Mouse (Mus musculus) kidney, embryonic 14.5 days (tissue): ENCODE data around the gene Smim4. TPM values are rescaled to one million over a fixed set of nuclear protein-coding genes. Genes with fewer than 3 reads are reported as not detected.

ENCODE experiments used
- ATAC-seq: fragments of 200-750 bp; cut with Nextera tagmentation; 2 replicates; pipeline ENCODE4 v1.8.0; 2017; ENCODE audit warnings: moderate number of reproducible peaks, mild to moderate bottlenecking, moderate TSS enrichment, moderate library complexity; ENCODE audit not compliant: low FRiP score, low TSS enrichment
- H3K27ac ChIP-seq: fragments of 300-500 bp; sonication (generic); 2 replicates; pipeline ENCODE4 v1.5.1; 2014; ENCODE audit warnings: low read depth, mild to moderate bottlenecking, low read length, moderate library complexity, mixed read lengths
- H3K27me3 ChIP-seq: fragments of 300-500 bp; sonication (generic); 2 replicates; pipeline ENCODE4 v1.6.1; 2014; ENCODE audit warnings: mild to moderate bottlenecking, low read length; ENCODE audit not compliant: control insufficient read depth, insufficient read depth
- H3K36me3 ChIP-seq: fragments of 300-500 bp; sonication (generic); 2 replicates; pipeline ENCODE4 v1.6.1; 2014; ENCODE audit warnings: low read length, mixed read lengths; ENCODE audit not compliant: control insufficient read depth, insufficient read depth
- H3K4me1 ChIP-seq: fragments of 300-500 bp; sonication (generic); 2 replicates; pipeline ENCODE4 v1.6.1; 2014; ENCODE audit warnings: low read length, mixed read lengths; ENCODE audit not compliant: control insufficient read depth, insufficient read depth
- H3K4me2 ChIP-seq: fragments of 300-500 bp; sonication (generic); replicated peaks from 2 replicates; pipeline ENCODE4 v1.6.1; 2014; ENCODE audit warnings: low read depth, mild to moderate bottlenecking, low read length
- H3K4me3 ChIP-seq: fragments of 300-500 bp; sonication (generic); 2 replicates; pipeline ENCODE4 v1.5.1; 2014; ENCODE audit warnings: mild to moderate bottlenecking, low read length
- H3K9ac ChIP-seq: fragments of 300-500 bp; sonication (generic); 2 replicates; pipeline ENCODE4 v1.6.1; 2014; ENCODE audit warnings: low read depth, mild to moderate bottlenecking, low read length, moderate library complexity
- H3K9me3 ChIP-seq: fragments of 300-500 bp; sonication (generic); 2 replicates; pipeline ENCODE4 v1.6.1; 2016; ENCODE audit warnings: low read length; ENCODE audit not compliant: control insufficient read depth
- WGBS: fragments of 180-500 bp; shearing (Covaris S2); extraction: QIAGEN DNeasy Blood & Tissue Kit; methylation state at CpG from one replicate; pipeline ENCODE4 v1.1.7; 2014; 5-methylcytosine and 5-hydroxymethylcytosine counted together
- polyA plus RNA-seq: library from polyadenylated mRNA; unstranded; fragments of >200 nt; fragmentation: Nextera tagmentation; extraction: Ambion mirVana; gene quantifications from 2 replicates; pipeline ENCODE4 v1.2.1, GENCODE M21; 2014

The Smim4 gene
- polyA plus RNA-seq, 1 experiment from 2014 or later, result 98.5 TPM

GRCm38 (mm10) chr14:31069086-31069733, 59.5 kb downstream of the Smim4 start:
- WGBS, result 94% methylated on average over 4 of the region's 4 CpGs
- no peak for ATAC-seq
- Histone ChIP-seq H3K4me1 (no peaks in the 10 kb centered on the region), H3K4me3 (no peak overlapping the region), H3K27me3 (no peaks in the 10 kb centered on the region), H3K9me3 (no peaks in the 10 kb centered on the region), H3K4me2 (no peak overlapping the region), H3K27ac (no peak overlapping the region), H3K36me3 (peaks cover 75% of the 10 kb centered on the region), H3K9ac (no peak overlapping the region)

GRCm38 (mm10) chr14:31062277-31062676, 66.5 kb downstream of the Smim4 start:
- H3K9ac ChIP-seq, result no peak overlapping the region
- no peak overlapping the region for H3K4me3 ChIP-seq
- no peak overlapping the region for H3K27ac ChIP-seq
- peaks cover 74% of the 10 kb centered on the region for H3K36me3 ChIP-seq
- H3K4me1 ChIP-seq, result no peaks in the 10 kb centered on the region
- no peak for ATAC-seq
- H3K27me3 ChIP-seq, result no peaks in the 10 kb centered on the region
- WGBS, result 64% methylated on average over 1 of the region's 1 CpGs
- H3K9me3 ChIP-seq, result no peaks in the 10 kb centered on the region
- H3K4me2 ChIP-seq, result no peak overlapping the region

DNA sequence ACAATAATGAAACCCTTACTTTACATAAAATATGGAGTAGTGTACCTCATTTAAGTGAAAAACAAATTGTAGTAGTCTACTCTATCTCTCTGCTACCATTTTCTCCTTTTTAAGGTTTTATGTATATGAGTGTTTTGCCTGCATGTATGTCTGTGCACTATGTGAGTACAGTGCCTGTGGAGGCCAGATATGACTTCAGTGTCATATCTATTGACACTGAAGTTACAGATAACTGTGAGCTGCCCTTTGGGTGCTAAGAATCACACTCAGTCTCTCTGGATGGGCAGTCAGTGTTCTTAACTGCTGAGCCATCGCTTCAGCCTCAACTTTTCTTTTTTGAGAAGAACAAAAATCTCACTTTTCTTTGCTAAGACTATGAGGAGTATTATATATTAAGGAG, 82.9 kb downstream of the Smim4 start:
- no peak overlapping the region for H3K4me3 ChIP-seq
- no peak overlapping the region for H3K9ac ChIP-seq
- H3K4me2 ChIP-seq, result no peak overlapping the region
- H3K27ac ChIP-seq, result no peak overlapping the region
- no peaks in the 10 kb centered on the region for H3K27me3 ChIP-seq
- H3K9me3 ChIP-seq, result no peaks in the 10 kb centered on the region
- H3K4me1 ChIP-seq, result no peaks in the 10 kb centered on the region
- H3K36me3 ChIP-seq, result peaks cover 81% of the 10 kb centered on the region
- no peak for ATAC-seq
- WGBS, result 91% methylated on average over 1 of the region's 1 CpGs

DNA sequence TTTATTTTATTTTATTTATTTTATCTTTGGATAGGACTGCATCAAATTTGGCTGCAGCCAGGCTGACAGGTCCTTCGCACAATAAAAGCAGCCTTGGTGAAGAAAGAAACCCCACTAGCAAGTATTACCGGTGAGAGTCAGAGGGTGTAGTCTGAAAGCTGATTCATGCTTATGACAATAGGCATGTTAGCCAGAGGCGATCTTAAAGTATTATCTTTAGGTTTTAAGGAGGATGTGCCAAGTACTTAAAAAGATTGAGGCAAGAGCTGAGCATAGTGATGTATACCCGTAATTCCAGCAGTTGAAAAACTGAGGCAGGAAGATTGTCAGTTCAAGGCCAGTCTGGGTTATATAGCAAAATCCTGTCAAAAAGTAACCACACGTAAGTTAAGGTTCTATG, 83.5 kb downstream of the Smim4 start:
- Histone ChIP-seq H3K36me3 (peaks cover 78% of the 10 kb centered on the region), H3K27me3 (no peaks in the 10 kb centered on the region), H3K9ac (no peak overlapping the region), H3K27ac (no peak overlapping the region), H3K4me3 (no peak overlapping the region), H3K9me3 (no peaks in the 10 kb centered on the region), H3K4me1 (no peaks in the 10 kb centered on the region), H3K4me2 (no peak overlapping the region)
- WGBS, result 94% methylated on average over 5 of the region's 5 CpGs
- no peak for ATAC-seq

Other genes starting within 250 kb of the Smim4 start
- 2.7 TPM in 2 replicates for gene Mustn1, start 249.8 kb downstream of the Smim4 start, polyA plus RNA-seq
- gene Itih4, start 242.5 kb downstream of the Smim4 start, polyA plus RNA-seq, result 0.12 and 0.26 TPM in 2 replicates
- gene Itih3, start 205.2 kb downstream of the Smim4 start, polyA plus RNA-seq, result 0.30 TPM in 1 of 2 replicates, not detected in the other
- gene Itih1, start 185.7 kb downstream of the Smim4 start, polyA plus RNA-seq, result 0.08 and 0.10 TPM in 2 replicates
- 11.1 and 20.3 TPM in 2 replicates for gene Nek4, start 177.6 kb downstream of the Smim4 start, polyA plus RNA-seq
- 66.5 and 72.9 TPM in 2 replicates for gene Glt8d1, start 127.6 kb downstream of the Smim4 start, polyA plus RNA-seq
- gene Spcs1, start 127.3 kb downstream of the Smim4 start, polyA plus RNA-seq, result 350 and 462 TPM in 2 replicates
- gene Pbrm1, start 109.8 kb downstream of the Smim4 start, polyA plus RNA-seq, result 104 and 116 TPM in 2 replicates
- 146 and 166 TPM in 2 replicates for gene Gnl3, start 109.8 kb downstream of the Smim4 start, polyA plus RNA-seq
- gene Nt5dc2, start 2.1 kb upstream of the Smim4 start, polyA plus RNA-seq, result 377 and 517 TPM in 2 replicates
- 39.8 and 41.1 TPM in 2 replicates for gene Stab1, start 39.7 kb upstream of the Smim4 start, polyA plus RNA-seq
- gene Tnnc1, start 79.4 kb upstream of the Smim4 start, polyA plus RNA-seq, result 3.0 and 3.9 TPM in 2 replicates
- gene Nisch, start 88.0 kb upstream of the Smim4 start, polyA plus RNA-seq, result 259 and 375 TPM in 2 replicates
- gene Sema3g, start 88.9 kb upstream of the Smim4 start, polyA plus RNA-seq, result 0.56 and 0.64 TPM in 2 replicates
- gene Phf7, start 122.4 kb upstream of the Smim4 start, polyA plus RNA-seq, result 12.4 and 14.7 TPM in 2 replicates
- gene Bap1, start 122.5 kb upstream of the Smim4 start, polyA plus RNA-seq, result 60.0 and 90.3 TPM in 2 replicates
- gene Dnah1, start 194.9 kb upstream of the Smim4 start, polyA plus RNA-seq, result 5.5 and 9.0 TPM in 2 replicates
- gene Capn7, start 207.7 kb upstream of the Smim4 start, polyA plus RNA-seq, result 27.4 and 49.8 TPM in 2 replicates